Comparison of ENCODE assay signal across 8 mouse cellular contexts in the genomic region with DNA sequence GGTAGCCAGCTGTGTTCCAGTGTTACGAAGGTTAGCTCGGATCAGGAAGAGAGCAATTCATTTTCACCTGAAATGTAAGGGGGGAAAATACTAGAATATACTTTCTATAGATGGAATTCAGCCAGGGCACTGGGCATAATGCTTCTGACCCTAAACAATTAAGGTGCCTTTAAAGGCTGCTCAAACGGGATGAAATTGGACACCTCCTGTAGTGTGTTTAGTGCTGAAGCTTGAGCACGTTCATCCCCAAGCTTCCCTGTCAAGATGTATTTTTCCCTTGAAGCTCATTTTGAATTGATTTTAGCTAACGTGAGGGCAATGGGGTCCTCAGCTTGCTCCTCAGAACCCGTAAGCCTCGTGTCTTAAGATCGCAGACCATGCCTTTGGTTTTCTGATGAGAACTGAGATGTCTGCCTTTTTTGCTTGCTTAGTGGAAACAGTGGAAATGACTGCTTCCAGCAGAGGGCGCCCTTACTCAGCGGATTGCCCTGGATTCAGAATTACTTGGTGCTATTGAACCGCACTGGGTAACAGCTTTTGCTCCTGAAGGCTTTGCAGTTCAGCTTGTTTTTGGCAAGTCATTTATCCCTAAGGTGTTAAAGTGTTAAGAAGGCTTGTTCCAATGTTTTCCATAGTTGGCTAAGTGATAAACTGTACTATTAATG.
DNase-seq lines count a peak whose midpoint lies in the region; ATAC-seq and TF ChIP-seq lines count a peak whose summit lies in the region.

No protein-coding gene starts in this region.

- TF ChIP-seq RAD21 in MEL (IDR thresholded peaks at IDR 0.05; ENCODE audit: low read depth, low read length): peak; percentile 67

- H3K27me3 ChIP-seq in MEL (ENCODE audit: control insufficient read depth in 1 of 2, insufficient read depth in 2 of 2, low read length in 2 of 2): no peaks in the 10 kb centered on the region
- H3K27me3 ChIP-seq in forebrain, embryonic 13.5 days: no peaks in the 10 kb centered on the region

- H3K9me3 ChIP-seq in MEL (replicated peaks; ENCODE audit: insufficient read depth, low read length): no peaks in the 10 kb centered on the region
- H3K9me3 ChIP-seq in forebrain, embryonic 13.5 days (replicated peaks): no peaks in the 10 kb centered on the region

- TF ChIP-seq EP300 in MEL (IDR thresholded peaks at IDR 0.05; ENCODE audit: low read depth in 1 of 2, low read length in 2 of 2): no peak

- peak; percentile 50 for DNase-seq in MEL (ENCODE audit: low read depth, low spot score)
- peak; percentile 5 for DNase-seq in c-Kit-positive CD71-positive TER-119-negative erythroid progenitor cells, embryonic 14.5 days (ENCODE audit: low read depth)
- peak; percentile 77 for DNase-seq in heart, postnatal 4 days
- DNase-seq in layer of hippocampus, postnatal 10 days (ENCODE audit: low spot score in 2 of 2): peak; percentile 88 to 89
- peak; percentile 38 for DNase-seq in lung, postnatal 25 days (ENCODE audit: low spot score)
- DNase-seq in right cerebral cortex, adult 18-20 months: peak; percentile 69
- DNase-seq in yolk sac, embryonic 10.5 days (ENCODE audit: low spot score): peak; percentile 48

- peak; percentile 60 to 80 (median 67) for TF ChIP-seq CTCF in MEL (IDR thresholded peaks at IDR 0.05 in 2 of 3, conservative IDR thresholded peaks at IDR 0.05 in 1 of 3; ENCODE audit: control insufficient read depth in 1 of 3, insufficient read depth in 1 of 3, low read depth in 2 of 3, low read length in 3 of 3, poor library complexity in 1 of 3, severe bottlenecking in 1 of 3)

- H3K36me3 ChIP-seq in MEL (ENCODE audit: control insufficient read depth in 1 of 2, insufficient read depth in 2 of 2, low read length in 2 of 2): no peaks in the 10 kb centered on the region
- no peaks in the 10 kb centered on the region for H3K36me3 ChIP-seq in forebrain, embryonic 13.5 days (ENCODE audit: poor library complexity, severe bottlenecking)

- H3K4me2 ChIP-seq in forebrain, embryonic 13.5 days: peak overlapping the region; percentile 36

- H3K79me2 ChIP-seq in MEL (ENCODE audit: control insufficient read depth, insufficient read depth, low read length, poor library complexity): no peaks in the 10 kb centered on the region

- H3K9ac ChIP-seq in MEL (ENCODE audit: control insufficient read depth, low read depth, low read length, poor library complexity, severe bottlenecking): no peak overlapping the region
- H3K9ac ChIP-seq in forebrain, embryonic 13.5 days: no peak overlapping the region

- peak; percentile 93 for ATAC-seq in forebrain, embryonic 13.5 days

- WGBS in forebrain, embryonic 13.5 days: 17% methylated on average over 11 of the region's 11 CpGs

- H3K4me3 ChIP-seq in MEL (ENCODE audit: control insufficient read depth in 1 of 2, insufficient read depth in 1 of 2, low read depth in 2 of 2, low read length in 2 of 2): no peak overlapping the region
- no peak overlapping the region for H3K4me3 ChIP-seq in forebrain, embryonic 13.5 days

- H3K4me1 ChIP-seq in MEL (ENCODE audit: control insufficient read depth in 1 of 2, insufficient read depth in 2 of 2, low read length in 2 of 2): no peaks in the 10 kb centered on the region
- no peaks in the 10 kb centered on the region for H3K4me1 ChIP-seq in forebrain, embryonic 13.5 days

- H3K27ac ChIP-seq in MEL (ENCODE audit: control insufficient read depth, low read depth, low read length): no peak overlapping the region
- no peak overlapping the region for H3K27ac ChIP-seq in forebrain, embryonic 13.5 days

- TF ChIP-seq POLR2A in MEL (IDR thresholded peaks at IDR 0.05; ENCODE audit: control insufficient read depth in 1 of 2, insufficient read depth in 1 of 2, low read depth in 1 of 2, low read length in 2 of 2, poor library complexity in 1 of 2): no peak

TF ChIP-seq in MEL, 35 proteins besides CTCF, POLR2A, EP300 and RAD21:
- peak; percentile 68 for TF ChIP-seq SMC3 (IDR thresholded peaks at IDR 0.05; ENCODE audit: low read depth, low read length)
- no peak for TF ChIP-seq MAX (IDR thresholded peaks at IDR 0.05; ENCODE audit: low read length)
- TF ChIP-seq TAL1 (IDR thresholded peaks at IDR 0.05; ENCODE audit: low read length): no peak

Comparison
In these comparisons a context has a peak if more than half of its experiments do, and no peak if none do; other contexts are left out.
1. DNase-seq: peak in every context shown above with its lines; median percentile 88 in layer of hippocampus, postnatal 10 days; 77 in heart, postnatal 4 days; 69 in right cerebral cortex, adult 18-20 months; 50 in MEL; 48 in yolk sac, embryonic 10.5 days; 38 in lung, postnatal 25 days; 5 in c-Kit-positive CD71-positive TER-119-negative erythroid progenitor cells, embryonic 14.5 days.